Mouse (Mus musculus): Measurements from ENCODE around the gene Atg2b.

The Atg2b gene

DNA sequence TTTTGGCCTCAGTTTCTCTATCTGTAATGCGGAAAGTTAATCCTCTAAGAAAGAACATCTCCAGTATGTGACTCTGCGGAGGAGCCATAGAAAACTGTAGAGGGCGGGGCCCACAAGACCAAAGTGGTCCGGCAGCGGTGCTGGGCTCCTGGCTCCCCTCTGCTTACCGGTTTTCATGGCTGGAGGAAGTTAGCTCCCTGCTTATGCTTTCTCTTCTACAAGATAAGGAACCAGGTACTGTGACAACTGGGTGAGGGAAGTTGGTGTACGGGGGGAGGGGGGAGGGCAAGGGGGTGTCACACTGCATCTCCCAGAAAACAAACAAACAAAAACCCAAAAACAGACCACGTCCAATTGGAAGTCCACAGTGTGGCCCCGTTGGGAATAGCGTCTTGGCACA, 86.5 kb downstream of the Atg2b start:
- in situ Hi-C loops (cut with MboI; ENCODE audit: low sequenced_read_pairs) = no loop called here

DNA sequence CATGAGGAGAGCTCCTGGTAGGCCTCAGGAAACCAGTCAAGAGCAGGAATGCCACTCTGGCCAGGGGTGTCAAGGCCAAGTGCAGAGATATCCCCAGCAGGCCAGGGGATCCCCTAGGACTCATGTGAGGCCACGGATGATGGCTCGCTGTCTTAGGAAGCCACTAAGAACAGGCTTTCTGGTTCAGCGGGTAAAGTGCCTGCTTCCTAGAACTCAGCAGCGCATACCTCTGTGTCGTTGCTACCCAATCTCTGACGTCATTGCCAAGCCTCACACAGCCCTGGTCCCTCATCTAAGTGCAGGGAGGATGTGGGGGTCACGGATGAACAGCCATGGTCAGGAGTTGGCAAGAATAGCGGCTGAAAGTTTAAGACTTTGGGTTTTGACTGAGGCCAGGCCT, 87.9 kb downstream of the Atg2b start:
- in situ Hi-C loops (cut with MboI; ENCODE audit: low sequenced_read_pairs) = no loop called here

DNA sequence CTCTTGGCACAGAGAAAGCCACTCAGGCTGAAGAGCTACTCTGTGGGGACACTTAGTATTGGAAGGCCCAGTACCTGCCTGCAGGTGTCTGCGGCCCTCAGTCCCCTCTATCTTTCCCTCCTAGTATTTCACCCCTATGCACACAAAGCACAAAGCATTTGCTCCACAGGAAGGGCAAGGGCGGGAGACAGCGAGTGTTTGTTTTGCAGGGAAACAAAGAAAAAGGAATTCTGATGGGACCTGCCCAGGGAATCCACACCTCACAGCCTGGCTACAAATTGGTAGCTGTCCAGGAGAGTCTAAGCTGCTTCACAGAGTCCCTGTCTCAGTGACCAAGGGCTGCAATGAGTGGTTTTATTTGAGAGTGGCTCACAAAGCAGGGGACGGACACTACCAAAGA, 91.5 kb downstream of the Atg2b start:
- in situ Hi-C loops (cut with MboI; ENCODE audit: low sequenced_read_pairs) = no loop called here

DNA sequence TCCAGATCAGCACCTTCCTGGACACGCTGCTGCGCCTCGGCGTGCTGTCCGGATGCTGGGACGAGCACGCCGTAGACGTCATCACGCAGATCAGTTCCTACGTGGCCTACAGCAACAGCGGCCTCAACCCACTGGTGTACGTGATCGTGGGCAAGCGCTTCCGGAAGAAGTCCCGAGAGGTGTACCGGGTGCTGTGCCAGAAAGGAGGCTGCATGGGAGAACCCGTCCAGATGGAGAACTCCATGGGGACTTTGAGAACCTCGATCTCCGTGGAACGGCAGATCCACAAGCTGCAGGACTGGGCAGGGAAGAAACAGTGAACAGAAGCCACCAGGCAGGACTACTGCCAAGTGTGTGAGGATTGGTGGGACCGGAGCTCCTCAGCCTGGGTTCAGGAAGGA, 92.7 kb downstream of the Atg2b start:
- in situ Hi-C loops (cut with MboI; ENCODE audit: low sequenced_read_pairs) = no loop called here

DNA sequence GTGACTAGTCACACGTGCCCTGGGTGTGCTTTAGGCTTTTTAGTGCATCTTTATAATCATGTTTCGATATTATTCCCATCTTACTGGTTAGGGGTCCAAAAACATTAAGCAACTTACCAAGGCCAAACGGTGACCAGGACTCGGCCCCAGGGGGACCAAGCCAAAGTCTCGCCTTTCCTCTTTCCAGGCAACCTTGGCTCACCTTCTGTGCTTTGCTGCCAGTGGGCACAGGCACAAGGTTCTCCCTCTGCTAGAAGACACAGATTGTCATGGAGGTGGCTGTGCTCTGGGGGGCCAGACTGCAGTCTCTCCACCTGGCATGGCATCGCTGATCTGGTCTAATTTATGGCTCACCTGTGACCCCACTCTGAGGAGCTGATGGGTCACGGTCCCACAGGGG, 94.2 kb downstream of the Atg2b start:
- in situ Hi-C loops (cut with MboI; ENCODE audit: low sequenced_read_pairs) = no loop called here

DNA sequence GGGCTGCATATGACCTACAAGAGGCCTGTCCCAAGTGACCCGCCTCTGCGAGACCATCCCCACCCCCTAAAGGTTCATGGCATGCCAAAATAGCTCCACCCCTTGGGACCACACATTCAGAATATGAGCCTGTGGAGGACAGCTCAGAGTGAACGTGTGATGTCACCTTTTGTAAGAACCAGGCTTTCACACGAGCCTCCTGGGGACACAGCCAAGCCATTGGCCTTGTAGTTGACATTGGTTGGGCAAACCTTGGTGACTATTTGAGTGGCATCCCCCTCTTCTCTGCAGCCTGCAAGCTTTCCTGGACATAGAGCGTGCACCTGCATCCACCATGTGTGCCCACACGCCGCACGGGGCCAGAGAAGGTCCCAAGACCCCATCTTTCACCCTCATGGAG, 97.5 kb downstream of the Atg2b start:
- in situ Hi-C loops (cut with MboI; ENCODE audit: low sequenced_read_pairs) = no loop called here

GRCm38 (mm10) chr12:105584851-105585250, 100.2 kb downstream of the Atg2b start:
- in situ Hi-C loops (cut with MboI; ENCODE audit: low sequenced_read_pairs) = no loop called here

- in situ Hi-C loops (cut with MboI; ENCODE audit: low sequenced_read_pairs) = no loop called here
Measured at GRCm38 (mm10) chr12:105583484-105583883, 101.5 kb downstream of the Atg2b start.

DNA sequence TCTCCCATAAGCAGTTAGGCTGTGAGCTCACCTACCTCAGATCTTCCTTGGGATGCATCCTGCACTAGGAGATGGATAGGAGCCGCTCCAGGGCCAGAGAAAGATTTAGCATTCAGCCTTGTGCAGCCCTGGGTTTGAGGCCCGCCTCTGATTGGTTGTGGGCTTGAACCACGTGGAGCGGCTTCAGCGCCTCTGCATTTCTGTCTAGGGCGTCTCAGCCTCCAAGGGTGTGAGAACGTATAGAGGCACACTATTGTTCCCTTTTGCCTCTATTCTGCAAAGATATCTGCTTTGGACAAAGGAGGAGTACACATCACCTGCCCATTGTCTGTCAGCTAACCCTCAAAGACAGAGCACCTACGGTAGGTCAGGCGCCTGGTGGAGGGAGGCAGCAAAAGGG, 102.5 kb downstream of the Atg2b start:
- in situ Hi-C loops (cut with MboI; ENCODE audit: low sequenced_read_pairs) = no loop called here

GRCm38 (mm10) chr12:105580490-105580889, 104.5 kb downstream of the Atg2b start:
- in situ Hi-C loops (cut with MboI; ENCODE audit: low sequenced_read_pairs) = no loop called here

DNA sequence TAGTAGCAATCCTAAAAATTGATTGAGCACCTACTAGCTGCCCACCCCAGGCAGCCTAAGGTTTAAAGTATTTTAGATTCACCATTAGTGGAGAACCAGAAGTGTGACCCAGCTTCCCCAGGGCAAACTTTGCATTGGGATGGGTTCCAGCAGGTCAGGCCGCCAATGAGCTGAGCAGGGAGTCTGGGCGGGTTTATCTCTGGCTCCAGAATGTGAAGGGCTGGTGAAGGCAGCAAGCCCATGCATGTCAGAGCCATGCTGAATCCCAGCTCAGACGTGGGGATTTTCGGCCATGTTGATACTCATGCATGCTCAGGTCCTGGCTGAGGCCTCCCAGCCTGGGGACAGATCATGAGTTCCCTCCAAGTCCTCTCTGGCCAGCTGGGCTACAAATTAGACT, 110.7 kb downstream of the Atg2b start:
- in situ Hi-C loops (cut with MboI; ENCODE audit: low sequenced_read_pairs) = no loop called here

- in situ Hi-C loops (cut with MboI; ENCODE audit: low sequenced_read_pairs) = no loop called here
Measured at GRCm38 (mm10) chr12:105572622-105573021, 112.4 kb downstream of the Atg2b start.

DNA sequence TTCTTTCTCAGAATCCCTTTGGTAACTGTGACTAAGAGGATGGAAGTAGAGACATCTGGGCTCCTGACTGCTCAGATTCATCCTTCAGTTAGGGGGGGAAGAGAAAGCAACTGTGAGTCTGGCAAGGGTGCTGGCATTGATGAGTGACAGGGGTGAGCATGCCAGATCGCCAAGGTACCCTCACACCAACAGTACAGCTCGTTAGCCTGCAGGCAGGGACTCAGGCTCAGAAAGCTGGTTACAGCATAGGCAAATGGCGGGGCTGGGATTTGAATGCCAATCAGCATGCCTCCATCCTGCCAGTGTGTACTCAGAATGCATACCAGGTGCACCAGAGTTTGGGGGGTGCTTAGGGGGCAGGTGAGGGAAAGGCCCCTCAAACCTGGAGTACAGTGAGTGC, 113.1 kb downstream of the Atg2b start:
- in situ Hi-C loops (cut with MboI; ENCODE audit: low sequenced_read_pairs) = no loop called here
